Mouse (Mus musculus) MEL (cell line): Measurements from ENCODE around the gene Itpkc. TPM values are rescaled to one million over a fixed set of nuclear protein-coding genes. Genes with fewer than 3 reads are reported as not detected.

Experiments used
- DNase-seq: peaks from one replicate; pipeline ENCODE4 v3.0.0; 2011; ENCODE audit warnings: low read depth, low spot score
- H3K27ac ChIP-seq: 2 replicates; pipeline ENCODE4 v1.5.1; 2012; ENCODE audit warnings: low read depth, mild to moderate bottlenecking, control low read depth, low read length, moderate library complexity; ENCODE audit not compliant: control insufficient read depth
- H3K27me3 ChIP-seq, 2 experiments: fragments of 150-350 bp in 1 of 2; sonication (generic) in 1 of 2; 2 replicates each; pipeline ENCODE4 v1.6.1; 2012; ENCODE audit warnings: low read length in 2 of 2, mild to moderate bottlenecking in 2 of 2, improper control_type of control experiment in 1 of 2, moderate library complexity in 1 of 2; ENCODE audit not compliant: insufficient read depth in 2 of 2, control insufficient read depth in 1 of 2
- H3K36me3 ChIP-seq, 2 experiments: 2 replicates each; pipeline ENCODE4 v1.6.1; 2012 to 2014; ENCODE audit warnings: low read length in 2 of 2, improper control_type of control experiment in 1 of 2, inconsistent platforms in 1 of 2, mild to moderate bottlenecking in 1 of 2; ENCODE audit not compliant: insufficient read depth in 2 of 2, control insufficient read depth in 1 of 2
- H3K4me1 ChIP-seq, 2 experiments: fragments of 150-350 bp in 1 of 2; sonication (generic) in 1 of 2; 2 replicates each; pipeline ENCODE4 v1.6.1; 2012; ENCODE audit warnings: low read length in 2 of 2, improper control_type of control experiment in 1 of 2, mild to moderate bottlenecking in 1 of 2; ENCODE audit not compliant: insufficient read depth in 2 of 2, control insufficient read depth in 1 of 2
- H3K4me3 ChIP-seq, 2 experiments: fragments of 150-350 bp in 1 of 2; sonication (generic) in 1 of 2; 2 replicates each; pipeline ENCODE4 v1.5.1; 2012; ENCODE audit warnings: low read depth in 2 of 2, low read length in 2 of 2, mild to moderate bottlenecking in 2 of 2, moderate library complexity in 2 of 2, control low read depth in 1 of 2, improper control_type of control experiment in 1 of 2; ENCODE audit not compliant: control insufficient read depth in 1 of 2, insufficient read depth in 1 of 2
- H3K79me2 ChIP-seq: 2 replicates; pipeline ENCODE4 v1.6.1; 2012; ENCODE audit warnings: mild to moderate bottlenecking, low read length, moderate library complexity; ENCODE audit not compliant: control insufficient read depth, poor library complexity, insufficient read depth
- H3K9ac ChIP-seq: 2 replicates; pipeline ENCODE4 v1.6.1; 2012; ENCODE audit warnings: low read depth, mild to moderate bottlenecking, control low read depth, low read length, moderate library complexity; ENCODE audit not compliant: control insufficient read depth, poor library complexity, severe bottlenecking
- H3K9me3 ChIP-seq: fragments of 150-350 bp; sonication (generic); replicated peaks from 2 replicates; pipeline ENCODE4 v1.6.1; 2012; ENCODE audit warnings: mild to moderate bottlenecking, low read length, improper control_type of control experiment, moderate library complexity; ENCODE audit not compliant: insufficient read depth
- CHD1 ChIP-seq: IDR thresholded peaks from 2 replicates; pipeline ENCODE4 v1.6.1; 2012; ENCODE audit warnings: low read depth, mild to moderate bottlenecking, inconsistent platforms, low read length, improper control_type of control experiment
- KAT2A ChIP-seq: conservative IDR thresholded peaks from 2 replicates; pipeline ENCODE4 v1.6.1; 2012; ENCODE audit warnings: low read depth, low read length, improper control_type of control experiment, inconsistent platforms
- MAFK ChIP-seq: IDR thresholded peaks from 2 replicates; pipeline ENCODE4 v1.6.1; 2011; ENCODE audit warnings: low read depth, mild to moderate bottlenecking, low read length, improper control_type of control experiment, borderline replicate concordance
- MAX ChIP-seq: IDR thresholded peaks from 2 replicates; pipeline ENCODE4 v1.6.1; 2011; ENCODE audit warnings: low read length, improper control_type of control experiment
- MAZ ChIP-seq: IDR thresholded peaks from 2 replicates; pipeline ENCODE4 v1.6.1; 2012; ENCODE audit warnings: low read depth, mild to moderate bottlenecking, inconsistent platforms, low read length, improper control_type of control experiment
- MYC ChIP-seq: IDR thresholded peaks from 2 replicates; pipeline ENCODE4 v1.6.1; 2011; ENCODE audit warnings: low read depth, mild to moderate bottlenecking, low read length, improper control_type of control experiment, moderate library complexity
- NELFE ChIP-seq: IDR thresholded peaks from 2 replicates; pipeline ENCODE4 v1.6.1; 2011; ENCODE audit warnings: low read depth, low read length, improper control_type of control experiment
- POLR2A ChIP-seq, 2 experiments: IDR thresholded peaks; 2 replicates each; pipeline ENCODE4 v1.6.1; 2011 to 2012; ENCODE audit warnings: low read length in 2 of 2, mild to moderate bottlenecking in 2 of 2, control low read depth in 1 of 2, improper control_type of control experiment in 1 of 2, low read depth in 1 of 2, moderate library complexity in 1 of 2; ENCODE audit not compliant: control insufficient read depth in 1 of 2, insufficient read depth in 1 of 2, poor library complexity in 1 of 2
- SMC3 ChIP-seq: IDR thresholded peaks from 2 replicates; pipeline ENCODE4 v1.6.1; 2011; ENCODE audit warnings: low read depth, low read length, improper control_type of control experiment
- TAL1 ChIP-seq: IDR thresholded peaks from 2 replicates; pipeline ENCODE4 v1.6.1; 2012; ENCODE audit warnings: mild to moderate bottlenecking, inconsistent platforms, low read length, moderate library complexity, mixed read lengths
- UBTF ChIP-seq: IDR thresholded peaks from 2 replicates; pipeline ENCODE4 v1.6.1; 2012; ENCODE audit warnings: low read depth, mild to moderate bottlenecking, inconsistent platforms, low read length, improper control_type of control experiment, moderate library complexity, borderline replicate concordance; ENCODE audit not compliant: insufficient read depth
- ZKSCAN1 ChIP-seq: IDR thresholded peaks from 2 replicates; pipeline ENCODE4 v1.6.1; 2012; ENCODE audit warnings: low read depth, mild to moderate bottlenecking, inconsistent platforms, low read length, improper control_type of control experiment, moderate library complexity
- ZMIZ1 ChIP-seq: IDR thresholded peaks from 2 replicates; pipeline ENCODE4 v1.6.1; 2012; ENCODE audit warnings: low read depth, mild to moderate bottlenecking, inconsistent platforms, low read length, improper control_type of control experiment, moderate library complexity
- polyA plus RNA-seq, 2 experiments: library from polyadenylated mRNA; stranded (reverse) in 1 of 2; unstranded in 1 of 2; fragments of >175 nt in 1 of 2; fragments of >200 nt in 1 of 2; gene quantifications; 2 replicates each; pipeline versions ENCODE4 v1.2.1 to v1.2.4; 2012; ENCODE audit warnings: low replicate concordance in 2 of 2, low read depth in 1 of 2; ENCODE audit not compliant: insufficient read length in 2 of 2, insufficient read depth in 1 of 2, missing spikeins in 1 of 2
- total RNA-seq: library from RNA; depleted of rRNA; stranded (reverse); fragments of 300-350 nt; gene quantifications from 2 replicates; pipeline ENCODE4 v1.2.3, GENCODE M21; 2012

Itpkc gene
- total and polyA plus RNA-seq, 3 experiments: 6.3 to 6.8 TPM; not detected in 1

- no peak overlapping the region for H3K9ac ChIP-seq
- TF ChIP-seq ZMIZ1 (no peak), CHD1 (no peak), SMC3 (no peak), TAL1 (no peak), MYC (no peak), NELFE (no peak), MAZ (no peak), UBTF (no peak)
- H3K9me3 ChIP-seq: no peaks in the 10 kb centered on the region
- no peaks in the 10 kb centered on the region for H3K27me3 ChIP-seq
- H3K4me1 ChIP-seq: peaks cover 7 to 10% of the 10 kb centered on the region in 2 experiments; a peak in 3 of 4 replicates
- H3K36me3 ChIP-seq: 0 out of 4 replicates have a peak, but pooled peaks cover 0 to 2% of the 10 kb centered on the region in 2 experiments
- H3K27ac ChIP-seq: no peak overlapping the region
- no peak for DNase-seq
- H3K79me2 ChIP-seq: peaks cover 4% of the 10 kb centered on the region
- H3K4me3 ChIP-seq: no peak overlapping the region
Observed at GRCm38 (mm10) chr7:27170981-27171380, 57.5 kb downstream of the Itpkc start.

- Histone ChIP-seq H3K4me1 (peaks cover 7 to 10% of the 10 kb centered on the region in 2 experiments; a peak in 3 of 4 replicates), H3K27ac (peak overlapping the region; percentile 96; the same call in 1 of the 2 replicates), H3K36me3 (peaks cover 0 to 3% of the 10 kb centered on the region in 2 experiments; a peak in 1 of 4 replicates), H3K79me2 (peaks cover 10% of the 10 kb centered on the region), H3K4me3 (no peak overlapping the region), H3K9me3 (no peaks in the 10 kb centered on the region), H3K27me3 (no peaks in the 10 kb centered on the region), H3K9ac (no peak overlapping the region)
- TF ChIP-seq POLR2A (IDR thresholded peaks at IDR 0.05; ENCODE audit: control insufficient read depth in 1 of 2, insufficient read depth in 1 of 2, low read depth in 1 of 2, low read length in 2 of 2, poor library complexity in 1 of 2): no peak
- DNase-seq: no peak
Observed at GRCm38 (mm10) chr7:27168371-27168770, 60.1 kb downstream of the Itpkc start.

- peaks cover 0 to 3% of the 10 kb centered on the region in 2 experiments; a peak in 1 of 4 replicates for H3K36me3 ChIP-seq
- no peak for DNase-seq
- 0 out of 2 replicates have a peak, but pooled peaks have one; percentile 13 for TF ChIP-seq MAFK
- TF ChIP-seq ZKSCAN1: no peak
- TF ChIP-seq MYC: peak; percentile 63
- TF ChIP-seq KAT2A: 0 out of 2 replicates have a peak, but pooled peaks have one; percentile 20
- no peak for TF ChIP-seq CHD1
- peak; percentile 87 for TF ChIP-seq MAX
- peak overlapping the region; percentile 96 for H3K27ac ChIP-seq
- no peaks in the 10 kb centered on the region for H3K9me3 ChIP-seq
- H3K79me2 ChIP-seq: peaks cover 11% of the 10 kb centered on the region
- peak overlapping the region; percentile 88 for H3K9ac ChIP-seq
- H3K4me1 ChIP-seq: peaks cover 7 to 10% of the 10 kb centered on the region in 2 experiments; a peak in 3 of 4 replicates
- H3K4me3 ChIP-seq: peak overlapping the region; percentile 69 to 73
- H3K27me3 ChIP-seq: no peaks in the 10 kb centered on the region
Observed at GRCm38 (mm10) chr7:27167475-27168094, 60.9 kb downstream of the Itpkc start.
